Mouse (Mus musculus): ENCODE results near the gene Slc5a1.

The Slc5a1 gene

DNA sequence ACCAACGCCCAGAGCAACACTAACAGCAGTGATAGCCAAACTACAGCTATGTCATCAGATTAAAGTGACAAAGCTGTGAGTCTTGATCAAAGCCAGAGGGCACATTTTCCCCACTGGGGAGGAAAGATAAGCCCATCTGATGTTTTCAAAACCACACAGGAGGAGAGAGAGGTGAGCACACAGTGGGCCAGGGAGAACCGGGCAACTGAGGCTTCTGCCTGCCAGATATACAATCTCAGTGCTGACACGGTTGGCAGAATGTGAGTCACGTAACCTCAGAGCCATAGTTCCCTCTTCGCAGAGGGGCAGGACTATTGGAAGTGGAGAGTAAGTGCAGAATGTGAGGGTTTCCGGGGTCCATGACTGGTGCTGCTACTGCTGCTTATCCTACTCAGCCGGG is 89.5 kb downstream of the Slc5a1 start:
- DNase-seq (ENCODE audit: low read depth) = no peak

DNA sequence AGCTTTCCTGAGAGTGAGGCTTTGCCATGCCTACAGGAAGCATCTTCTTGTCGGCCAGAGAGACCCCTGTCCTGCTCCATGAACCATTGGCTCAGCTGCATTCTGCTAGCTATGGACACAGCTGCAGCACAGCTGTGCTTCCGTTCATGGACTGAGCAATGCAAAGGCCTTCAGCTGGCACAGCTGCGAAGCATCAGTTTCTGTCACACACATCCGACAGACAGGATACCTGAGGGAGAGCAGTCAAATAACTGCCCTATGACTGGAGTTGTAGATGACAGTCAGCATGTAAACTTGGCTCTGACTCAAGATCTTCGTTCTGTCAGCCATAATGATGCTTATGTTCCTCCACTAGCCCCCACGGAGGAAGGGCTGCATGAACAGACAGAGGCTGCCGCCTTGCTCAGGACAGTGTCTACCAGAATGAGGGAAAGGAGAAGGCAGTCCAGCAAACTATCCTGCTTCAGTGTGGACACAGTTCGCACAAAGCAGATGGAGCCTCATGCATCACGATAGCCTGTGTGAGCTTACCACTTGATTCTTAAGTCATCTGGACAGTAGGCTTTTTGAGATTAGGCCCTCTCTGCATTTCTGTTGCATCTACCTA is 91.3 kb downstream of the Slc5a1 start:
- no peak for DNase-seq (ENCODE audit: low read depth)

DNA sequence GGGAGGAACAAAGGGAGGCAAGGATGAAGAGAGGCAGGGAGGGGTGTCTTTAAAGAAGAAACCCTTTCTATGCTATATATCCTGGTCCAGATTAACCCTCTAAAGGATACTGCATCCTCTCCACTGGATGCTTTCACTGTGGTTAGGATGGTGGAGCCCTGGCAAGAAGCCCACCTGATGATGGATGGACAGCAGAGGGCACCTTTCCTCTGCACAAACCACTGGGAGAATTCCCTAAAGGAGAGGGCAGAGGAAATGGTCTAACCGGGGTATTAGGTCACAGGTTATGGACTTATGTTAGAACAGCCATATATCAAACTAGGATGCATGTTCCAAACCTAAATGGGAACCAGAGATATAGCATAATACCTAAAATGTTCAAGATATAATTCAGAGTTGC is 96.1 kb downstream of the Slc5a1 start:
- no peak for DNase-seq (ENCODE audit: low read depth)

DNA sequence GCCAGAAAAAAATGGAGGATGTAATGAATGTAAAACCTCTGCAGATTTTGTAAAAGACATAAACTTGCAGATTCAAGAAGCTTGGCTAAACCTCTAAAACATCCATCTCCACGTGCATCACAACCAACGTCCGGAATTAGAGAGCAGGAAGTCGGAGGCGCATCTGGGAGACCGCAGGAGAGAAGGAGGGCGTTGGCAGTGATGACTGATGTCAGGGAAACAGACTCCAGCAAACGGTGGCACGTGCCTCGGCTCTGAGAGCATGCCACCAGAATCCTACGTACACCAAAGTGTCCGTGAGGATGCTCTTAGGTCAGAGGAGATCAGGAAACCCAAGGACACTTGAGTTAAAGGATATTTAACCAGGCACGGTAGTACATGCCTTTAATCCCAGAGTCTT is 97.7 kb downstream of the Slc5a1 start:
- no peak for DNase-seq (ENCODE audit: low read depth)

DNA sequence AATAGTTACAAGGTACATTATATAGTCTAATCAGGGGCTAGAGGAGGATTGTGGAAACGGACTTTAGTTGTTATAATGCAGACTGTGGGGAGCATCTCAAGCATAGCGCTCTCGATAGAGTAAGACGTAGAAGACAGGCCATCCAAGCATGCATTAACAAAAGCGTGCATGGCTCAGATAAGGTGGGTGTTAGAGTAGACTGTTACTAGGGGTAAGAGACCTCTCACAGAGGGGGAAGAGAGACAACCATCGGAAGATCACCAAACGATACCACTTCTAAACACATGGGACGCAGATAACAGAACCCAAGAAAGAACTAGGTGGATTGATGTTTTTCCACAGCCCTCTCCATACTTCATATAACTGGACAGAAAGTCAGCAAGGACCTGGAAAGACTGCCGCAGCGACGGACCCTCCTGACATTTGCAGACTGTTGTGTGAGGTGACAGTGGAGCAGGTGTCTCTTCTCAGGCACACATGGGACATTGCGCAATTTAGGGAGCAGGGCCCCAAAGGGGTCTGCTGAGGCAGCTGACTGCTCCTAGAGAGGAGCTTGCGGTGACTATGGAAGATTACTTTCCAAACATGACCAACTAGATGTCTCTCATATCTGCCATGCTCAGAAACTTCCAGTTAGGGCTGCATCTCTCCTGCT is 98.6 kb downstream of the Slc5a1 start:
- DNase-seq (ENCODE audit: low read depth) = no peak

DNA sequence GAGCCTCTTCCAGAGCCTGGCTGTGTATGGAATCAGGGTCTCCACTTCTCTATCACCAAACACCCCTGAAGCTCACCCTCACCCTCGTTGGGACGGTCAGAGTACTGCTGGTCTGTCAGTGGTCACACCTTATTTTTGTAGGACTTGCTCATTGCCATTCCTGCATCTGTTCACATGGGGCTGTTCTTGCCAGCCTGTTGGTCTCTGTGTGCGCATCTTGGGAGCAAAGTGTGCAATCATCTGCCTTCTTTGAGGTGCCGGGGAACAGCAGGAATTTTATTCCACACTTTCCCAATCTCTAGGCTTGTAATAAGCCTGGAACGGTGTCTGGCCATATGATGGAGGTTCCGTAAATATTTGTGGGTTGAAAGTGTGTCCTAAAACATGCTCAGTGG is 99.1 kb downstream of the Slc5a1 start:
- no peak for DNase-seq (ENCODE audit: low read depth)

DNA sequence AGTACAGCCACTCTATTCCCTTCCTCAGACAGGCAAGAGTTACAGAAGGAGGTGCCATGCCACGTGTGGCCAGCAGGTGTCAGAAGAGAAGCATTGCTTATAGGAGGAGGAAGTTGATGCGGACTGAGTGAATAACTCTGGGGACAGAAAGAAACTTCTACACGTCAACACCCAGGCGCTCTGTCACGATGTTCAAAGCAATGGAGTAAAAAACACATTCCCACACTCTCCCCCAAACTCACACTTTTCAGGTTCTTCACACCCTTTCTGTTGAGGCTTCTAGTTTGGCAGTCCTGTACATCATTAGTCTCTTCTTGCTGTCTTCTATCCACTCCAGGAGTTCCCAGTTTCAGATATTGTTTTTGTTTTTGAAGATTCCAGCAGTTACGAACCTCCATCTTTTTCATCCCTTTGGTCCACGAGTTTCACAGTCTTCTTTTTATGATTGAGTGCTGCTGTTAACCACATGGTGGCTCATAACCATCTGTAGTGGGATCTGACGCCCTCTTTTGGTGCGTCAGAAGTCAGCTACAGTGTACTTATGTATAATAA is 99.7 kb downstream of the Slc5a1 start:
- peak; percentile 85 for DNase-seq (ENCODE audit: low read depth)

DNA sequence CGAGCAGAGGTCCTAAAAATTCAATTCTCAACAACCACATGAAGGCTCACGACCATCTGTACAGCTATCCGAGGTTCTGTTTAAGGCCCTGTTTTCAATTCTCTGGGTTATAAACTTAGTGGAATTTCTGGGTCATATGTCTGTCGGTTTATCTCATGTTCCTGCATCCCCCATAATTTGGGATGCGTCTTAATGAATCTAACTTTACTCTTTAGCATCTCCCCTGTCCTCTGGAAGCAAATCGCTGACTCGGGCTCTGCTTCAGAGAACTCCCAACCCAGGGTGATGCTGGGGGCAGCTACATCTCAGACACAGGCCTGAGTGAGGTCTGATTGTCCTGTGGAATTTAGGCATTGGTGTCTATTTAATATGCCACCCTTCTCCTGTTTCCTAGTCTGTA is 100.3 kb downstream of the Slc5a1 start:
- no peak for DNase-seq (ENCODE audit: low read depth)

DNA sequence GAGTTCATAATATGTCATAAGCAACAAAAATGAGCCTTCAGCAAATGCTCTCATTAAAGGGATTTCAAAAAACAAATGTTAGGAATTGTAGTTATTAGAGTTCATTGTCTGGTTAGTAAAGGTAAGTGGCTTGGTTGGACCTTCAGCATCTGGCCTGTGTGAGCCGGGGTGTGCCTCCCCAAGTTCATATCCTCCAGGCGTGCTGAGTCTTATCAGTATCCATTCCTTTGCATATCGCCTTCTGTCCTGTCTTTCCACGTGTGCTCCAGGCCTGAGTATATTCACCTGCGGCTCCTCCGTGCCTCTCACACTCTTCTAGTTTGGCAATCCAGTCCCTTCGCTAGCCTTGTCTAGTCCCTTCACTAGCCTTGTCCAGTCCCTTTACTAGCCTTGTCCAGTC is 102.3 kb downstream of the Slc5a1 start:
- no peak for DNase-seq (ENCODE audit: low read depth)

DNA sequence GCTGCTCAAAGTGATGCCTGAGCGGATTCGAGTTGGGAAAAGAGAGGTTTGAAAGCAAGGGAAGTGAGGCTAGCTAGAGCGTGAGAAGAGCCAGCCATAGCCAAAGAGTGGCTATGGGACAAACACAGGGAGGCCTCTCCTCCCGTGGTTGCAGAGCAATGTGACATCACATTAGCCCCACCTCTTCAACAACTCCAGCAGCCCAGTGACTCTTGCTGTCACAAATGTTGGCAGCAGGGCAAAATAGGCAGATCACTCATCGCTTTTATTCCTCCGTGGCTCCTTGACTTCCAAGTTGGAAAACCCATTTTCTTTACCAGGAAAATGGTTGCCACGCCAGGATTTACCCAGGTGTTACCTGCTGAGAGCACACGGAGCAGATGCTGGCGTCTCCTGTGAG is 103.1 kb downstream of the Slc5a1 start:
- no peak for DNase-seq (ENCODE audit: low read depth)

DNA sequence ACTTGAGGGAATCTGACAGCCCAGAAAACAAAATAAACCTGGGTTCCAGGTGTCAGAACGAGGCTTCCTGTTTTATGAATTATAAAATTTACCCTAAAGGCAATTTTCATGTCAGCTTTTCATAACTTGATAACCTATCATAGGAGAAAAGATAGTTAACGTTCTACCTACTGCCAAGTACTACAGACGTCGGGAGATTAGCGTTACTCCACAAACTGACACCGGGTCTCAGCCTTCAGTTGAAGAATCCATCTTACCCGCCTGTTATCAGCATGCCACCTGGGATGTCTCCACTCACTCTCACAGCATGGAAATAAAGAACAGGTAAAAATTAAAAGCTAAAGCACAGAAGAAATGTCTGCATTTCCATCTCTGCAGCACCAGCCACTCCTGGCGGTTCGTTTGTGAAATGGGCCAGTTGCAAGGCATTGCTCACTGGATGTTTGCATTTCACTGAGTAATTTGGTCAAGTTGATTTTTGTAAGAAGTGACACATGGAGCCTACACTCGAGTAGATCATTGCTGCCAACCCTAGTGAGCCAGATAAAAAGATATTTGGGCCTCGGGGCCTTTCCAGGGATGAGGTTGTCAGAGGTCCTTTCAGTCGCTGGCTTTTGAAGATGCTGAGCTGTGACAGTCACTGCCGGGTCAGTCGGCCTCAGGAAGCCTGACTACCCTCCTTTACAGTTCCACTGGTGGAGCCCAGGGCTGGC is 104.7 kb downstream of the Slc5a1 start:
- no peak for DNase-seq (ENCODE audit: low read depth)

DNA sequence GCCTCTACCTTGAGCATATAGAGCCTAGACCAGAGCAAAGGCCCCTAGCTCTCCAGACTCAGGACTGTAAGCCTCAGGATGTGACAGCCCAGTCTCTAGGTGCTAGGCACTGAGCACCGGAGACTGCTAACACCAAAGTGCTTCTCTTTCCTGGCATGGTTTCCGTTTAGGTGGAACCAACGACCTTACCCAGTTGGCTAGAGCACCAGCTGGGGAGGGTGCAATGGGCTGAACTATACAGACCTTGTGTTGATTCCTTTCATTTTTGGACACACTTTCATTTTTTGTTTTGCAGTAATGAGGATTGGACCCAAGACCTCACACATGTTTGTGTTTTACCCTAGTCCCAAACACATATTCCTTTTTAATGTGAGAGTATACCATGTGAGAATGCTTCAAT is 106.5 kb downstream of the Slc5a1 start:
- DNase-seq (ENCODE audit: low read depth) = no peak

DNA sequence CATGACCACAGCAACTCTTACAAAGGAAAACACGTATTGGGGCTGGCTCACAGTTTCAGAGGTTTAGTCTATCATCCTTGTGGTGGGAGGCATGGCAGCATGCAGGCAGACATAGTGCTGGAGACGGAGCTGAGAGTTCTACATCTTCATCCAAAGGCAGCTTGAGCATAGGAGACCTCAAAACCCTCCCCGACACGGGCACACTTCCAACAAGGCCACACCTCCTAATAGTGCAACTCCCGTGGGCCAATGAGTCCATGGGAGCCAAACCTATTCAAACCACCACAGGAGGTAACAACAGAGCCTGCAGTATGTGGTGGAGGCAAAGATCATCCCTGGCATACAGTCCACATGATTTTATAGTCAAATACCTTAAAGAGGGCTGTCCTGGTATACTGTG is 107.2 kb downstream of the Slc5a1 start:
- no peak for DNase-seq (ENCODE audit: low read depth)
